Mouse (Mus musculus): ENCODE results near the gene Gcg. TPM values are rescaled to one million over a fixed set of nuclear protein-coding genes. Genes with fewer than 3 reads are reported as not detected.

Gene Gcg
- polyA plus RNA-seq, 1 experiment from 2014 or later, result 22.4 TPM

DNA sequence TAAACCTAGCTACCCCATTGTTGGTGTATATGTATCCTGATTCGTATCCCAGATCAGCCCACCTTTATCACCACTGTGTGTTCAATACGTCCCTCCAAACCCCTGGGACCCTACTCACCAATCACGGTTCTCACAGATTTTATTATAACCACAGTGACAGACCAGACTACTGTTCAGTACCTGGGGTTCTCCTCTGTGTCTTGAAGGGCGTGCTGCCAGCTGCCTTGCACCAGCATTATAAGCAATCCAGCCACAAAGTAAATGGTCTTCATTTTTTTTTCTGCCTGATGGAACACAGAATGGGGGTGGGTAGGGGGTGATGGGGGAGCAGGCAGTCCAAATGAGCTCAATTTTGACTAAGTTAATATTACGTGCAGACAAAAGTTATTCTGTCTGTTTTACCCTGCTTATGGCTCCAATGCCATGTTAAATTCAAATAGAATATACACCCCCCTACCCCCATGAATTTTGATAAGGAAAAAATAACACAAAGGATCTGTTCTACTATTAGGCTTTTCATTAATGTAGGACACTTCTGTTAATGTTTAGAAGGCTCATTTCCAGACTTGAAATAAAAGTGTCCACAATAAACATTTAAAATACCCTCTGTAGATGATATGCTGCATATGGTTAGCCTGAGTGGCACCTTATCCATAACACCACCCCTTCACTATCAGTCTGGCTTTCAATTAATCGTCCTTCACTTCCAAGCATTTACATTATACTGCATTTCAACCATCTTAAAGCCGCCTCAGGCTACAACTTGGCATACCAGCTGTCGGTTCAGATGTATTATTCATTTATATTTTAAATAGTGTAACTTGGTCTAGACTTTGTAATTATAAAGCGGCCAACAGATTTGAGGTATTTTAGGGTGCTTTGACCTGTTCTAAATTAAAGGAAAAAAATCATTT lies 2.9 kb downstream of the Gcg start:
- DNase-seq (ENCODE audit: low spot score), result no peak
- no peak for ATAC-seq (replicated peaks; ENCODE audit: low FRiP score, low TSS enrichment, low read depth)
- H3K9ac ChIP-seq (ENCODE audit: low read length), result no peak overlapping the region
- H3K4me1 ChIP-seq (replicated peaks; ENCODE audit: control insufficient read depth, insufficient read depth, low read length), result no peaks in the 10 kb centered on the region
- no peak overlapping the region for H3K27ac ChIP-seq (ENCODE audit: low read depth)
- 62% methylated on average over 9 of the region's 9 CpGs for WGBS
- no peak overlapping the region for H3K4me3 ChIP-seq (ENCODE audit: low read depth, low read length)
- no peaks in the 10 kb centered on the region for H3K36me3 ChIP-seq (ENCODE audit: control insufficient read depth, insufficient read depth, low read length)
- H3K4me2 ChIP-seq (ENCODE audit: low read length), result no peak overlapping the region
- H3K27me3 ChIP-seq (replicated peaks; ENCODE audit: control insufficient read depth, insufficient read depth, low read length), result no peaks in the 10 kb centered on the region
- H3K9me3 ChIP-seq (ENCODE audit: control insufficient read depth, low read length), result no peaks in the 10 kb centered on the region

- Histone ChIP-seq H3K9ac (ENCODE audit: low read length) (no peak overlapping the region), H3K4me3 (ENCODE audit: low read depth, low read length) (no peak overlapping the region), H3K4me2 (ENCODE audit: low read length) (no peak overlapping the region), H3K4me1 (replicated peaks; ENCODE audit: control insufficient read depth, insufficient read depth, low read length) (no peaks in the 10 kb centered on the region), H3K36me3 (ENCODE audit: control insufficient read depth, insufficient read depth, low read length) (no peaks in the 10 kb centered on the region), H3K27ac (ENCODE audit: low read depth) (no peak overlapping the region), H3K9me3 (ENCODE audit: control insufficient read depth, low read length) (no peaks in the 10 kb centered on the region), H3K27me3 (replicated peaks; ENCODE audit: control insufficient read depth, insufficient read depth, low read length) (no peaks in the 10 kb centered on the region)
- DNase-seq (ENCODE audit: low spot score) (no peak), ATAC-seq (replicated peaks; ENCODE audit: low FRiP score, low TSS enrichment, low read depth) (no peak)
- WGBS, result 89% methylated on average over 9 of the region's 9 CpGs
Measured at GRCm38 (mm10) chr2:62469551-62469950, 13.9 kb downstream of the Gcg start.

DNA sequence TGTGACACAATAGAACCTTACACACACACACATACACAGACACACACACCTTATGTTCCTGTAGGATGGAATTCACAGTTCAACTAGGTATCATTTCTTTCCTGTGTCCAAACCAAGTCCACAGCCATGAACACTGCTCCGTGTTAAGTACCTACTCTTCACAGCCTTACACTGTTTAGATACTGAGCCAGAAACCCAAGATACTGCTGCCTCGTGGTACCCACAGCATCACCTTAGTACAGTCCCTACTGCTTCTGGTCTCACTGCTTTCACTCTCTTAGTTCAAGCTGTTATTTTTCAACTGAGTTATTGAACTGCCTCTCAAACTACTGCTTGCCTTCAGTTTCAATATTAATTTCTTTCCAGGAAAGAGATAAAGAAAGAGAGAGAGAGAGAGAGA lies 20.2 kb downstream of the Gcg start:
- no peaks in the 10 kb centered on the region for H3K27me3 ChIP-seq (replicated peaks; ENCODE audit: control insufficient read depth, insufficient read depth, low read length)
- 84% methylated on average over 2 of the region's 2 CpGs for WGBS
- no peaks in the 10 kb centered on the region for H3K36me3 ChIP-seq (ENCODE audit: control insufficient read depth, insufficient read depth, low read length)
- no peak overlapping the region for H3K9ac ChIP-seq (ENCODE audit: low read length)
- DNase-seq (ENCODE audit: low spot score) (no peak), ATAC-seq (replicated peaks; ENCODE audit: low FRiP score, low TSS enrichment, low read depth) (no peak)
- no peaks in the 10 kb centered on the region for H3K4me1 ChIP-seq (replicated peaks; ENCODE audit: control insufficient read depth, insufficient read depth, low read length)
- no peaks in the 10 kb centered on the region for H3K9me3 ChIP-seq (ENCODE audit: control insufficient read depth, low read length)
- no peak overlapping the region for H3K4me3 ChIP-seq (ENCODE audit: low read depth, low read length)
- no peak overlapping the region for H3K27ac ChIP-seq (ENCODE audit: low read depth)
- no peak overlapping the region for H3K4me2 ChIP-seq (ENCODE audit: low read length)

DNA sequence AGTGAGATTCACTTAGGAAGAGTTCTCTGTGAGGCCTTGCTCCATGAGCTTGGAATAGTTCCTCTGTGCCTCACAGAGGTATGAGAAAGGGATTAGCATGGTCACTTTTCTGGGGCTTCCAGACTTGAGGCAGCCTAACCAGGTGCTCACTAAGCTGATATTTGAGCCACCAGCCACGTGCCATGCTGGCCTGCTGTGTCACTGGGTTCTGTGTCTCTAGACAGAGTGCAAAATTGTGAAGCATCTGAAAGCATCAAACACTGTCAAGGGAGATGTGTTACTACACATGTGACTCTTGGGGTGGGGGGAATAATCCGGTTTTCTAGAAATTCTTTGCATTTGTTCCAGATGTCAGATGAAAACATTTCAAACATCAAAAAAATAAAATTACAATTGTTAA lies 21.3 kb downstream of the Gcg start:
- DNase-seq (ENCODE audit: low spot score) (no peak), ATAC-seq (replicated peaks; ENCODE audit: low FRiP score, low TSS enrichment, low read depth) (no peak)
- Histone ChIP-seq H3K9me3 (ENCODE audit: control insufficient read depth, low read length) (no peaks in the 10 kb centered on the region), H3K4me2 (ENCODE audit: low read length) (no peak overlapping the region), H3K4me3 (ENCODE audit: low read depth, low read length) (no peak overlapping the region), H3K9ac (ENCODE audit: low read length) (no peak overlapping the region), H3K36me3 (ENCODE audit: control insufficient read depth, insufficient read depth, low read length) (no peaks in the 10 kb centered on the region), H3K27me3 (replicated peaks; ENCODE audit: control insufficient read depth, insufficient read depth, low read length) (no peaks in the 10 kb centered on the region), H3K27ac (ENCODE audit: low read depth) (no peak overlapping the region), H3K4me1 (replicated peaks; ENCODE audit: control insufficient read depth, insufficient read depth, low read length) (no peaks in the 10 kb centered on the region)
- 83% methylated on average over 2 of the region's 2 CpGs for WGBS

DNA sequence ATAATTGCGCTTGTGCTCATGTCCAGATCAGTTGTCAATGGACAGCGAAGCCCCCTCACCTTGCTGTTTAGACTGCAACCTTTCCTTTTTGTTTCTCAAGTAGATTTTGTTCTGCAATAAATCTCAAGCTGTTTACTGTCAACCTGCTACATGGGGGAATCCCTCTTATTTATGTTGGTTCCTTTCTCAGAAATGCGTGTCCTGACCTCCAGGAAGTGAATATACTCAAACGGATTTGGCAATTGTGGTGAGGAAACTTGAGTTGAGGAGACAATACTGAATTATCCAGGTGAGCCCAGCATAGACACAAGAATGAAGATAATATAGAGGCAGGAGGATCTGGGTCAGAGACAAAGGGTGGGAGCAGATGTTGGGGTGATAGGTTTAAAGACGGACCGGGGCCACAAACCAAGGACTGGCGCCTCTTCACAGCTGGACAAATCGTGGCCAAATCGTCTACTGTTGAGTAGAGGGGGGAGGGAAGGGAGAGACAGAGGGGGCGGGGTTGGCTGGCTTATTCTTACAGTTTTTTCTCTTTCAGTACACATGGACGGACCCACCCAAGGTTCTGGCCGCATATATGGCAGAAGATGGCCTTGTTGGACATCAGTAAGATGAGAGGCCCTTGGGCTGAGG lies 22.5 kb downstream of the Gcg start:
- Histone ChIP-seq H3K4me3 (ENCODE audit: low read depth, low read length) (no peak overlapping the region), H3K27ac (ENCODE audit: low read depth) (no peak overlapping the region), H3K27me3 (replicated peaks; ENCODE audit: control insufficient read depth, insufficient read depth, low read length) (no peaks in the 10 kb centered on the region), H3K9me3 (ENCODE audit: control insufficient read depth, low read length) (no peaks in the 10 kb centered on the region), H3K4me1 (replicated peaks; ENCODE audit: control insufficient read depth, insufficient read depth, low read length) (no peaks in the 10 kb centered on the region), H3K4me2 (ENCODE audit: low read length) (no peak overlapping the region), H3K36me3 (ENCODE audit: control insufficient read depth, insufficient read depth, low read length) (no peaks in the 10 kb centered on the region), H3K9ac (ENCODE audit: low read length) (no peak overlapping the region)
- no peak for DNase-seq (ENCODE audit: low spot score)
- WGBS, result 80% methylated on average over 12 of the region's 12 CpGs
- ATAC-seq (replicated peaks; ENCODE audit: low FRiP score, low TSS enrichment, low read depth), result no peak

GRCm38 (mm10) chr2:62460231-62460710 lies 23.2 kb downstream of the Gcg start:
- DNase-seq (ENCODE audit: low spot score), result no peak
- Histone ChIP-seq H3K4me3 (ENCODE audit: low read depth, low read length) (no peak overlapping the region), H3K36me3 (ENCODE audit: control insufficient read depth, insufficient read depth, low read length) (no peaks in the 10 kb centered on the region), H3K4me2 (ENCODE audit: low read length) (no peak overlapping the region), H3K27me3 (replicated peaks; ENCODE audit: control insufficient read depth, insufficient read depth, low read length) (no peaks in the 10 kb centered on the region), H3K9me3 (ENCODE audit: control insufficient read depth, low read length) (no peaks in the 10 kb centered on the region), H3K4me1 (replicated peaks; ENCODE audit: control insufficient read depth, insufficient read depth, low read length) (no peaks in the 10 kb centered on the region), H3K9ac (ENCODE audit: low read length) (no peak overlapping the region), H3K27ac (ENCODE audit: low read depth) (no peak overlapping the region)
- no peak for ATAC-seq (replicated peaks; ENCODE audit: low FRiP score, low TSS enrichment, low read depth)
- 62% methylated on average over 7 of the region's 7 CpGs for WGBS

GRCm38 (mm10) chr2:62459241-62460174 lies 23.9 kb downstream of the Gcg start:
- 62% methylated on average over 18 of the region's 18 CpGs for WGBS
- ATAC-seq (replicated peaks; ENCODE audit: low FRiP score, low TSS enrichment, low read depth) (no peak), DNase-seq (ENCODE audit: low spot score) (no peak)
- Histone ChIP-seq H3K36me3 (ENCODE audit: control insufficient read depth, insufficient read depth, low read length) (no peaks in the 10 kb centered on the region), H3K4me3 (ENCODE audit: low read depth, low read length) (no peak overlapping the region), H3K9ac (ENCODE audit: low read length) (no peak overlapping the region), H3K9me3 (ENCODE audit: control insufficient read depth, low read length) (no peaks in the 10 kb centered on the region), H3K4me1 (replicated peaks; ENCODE audit: control insufficient read depth, insufficient read depth, low read length) (no peaks in the 10 kb centered on the region), H3K27ac (ENCODE audit: low read depth) (no peak overlapping the region), H3K4me2 (ENCODE audit: low read length) (no peak overlapping the region), H3K27me3 (replicated peaks; ENCODE audit: control insufficient read depth, insufficient read depth, low read length) (no peaks in the 10 kb centered on the region)

- DNase-seq (ENCODE audit: low spot score) (no peak), ATAC-seq (replicated peaks; ENCODE audit: low FRiP score, low TSS enrichment, low read depth) (no peak)
- Histone ChIP-seq H3K9ac (ENCODE audit: low read length) (no peak overlapping the region), H3K4me1 (replicated peaks; ENCODE audit: control insufficient read depth, insufficient read depth, low read length) (no peaks in the 10 kb centered on the region), H3K27ac (ENCODE audit: low read depth) (no peak overlapping the region), H3K27me3 (replicated peaks; ENCODE audit: control insufficient read depth, insufficient read depth, low read length) (no peaks in the 10 kb centered on the region), H3K4me3 (ENCODE audit: low read depth, low read length) (no peak overlapping the region), H3K36me3 (ENCODE audit: control insufficient read depth, insufficient read depth, low read length) (no peaks in the 10 kb centered on the region), H3K9me3 (ENCODE audit: control insufficient read depth, low read length) (no peaks in the 10 kb centered on the region), H3K4me2 (ENCODE audit: low read length) (no peak overlapping the region)
- WGBS, result 45% methylated on average over 9 of the region's 9 CpGs
Measured at GRCm38 (mm10) chr2:62458070-62458469, 25.4 kb downstream of the Gcg start.
